Mouse (Mus musculus) layer of hippocampus, postnatal 25 days (tissue): ENCODE results near the gene Tas2r109. TPM values are rescaled to one million over a fixed set of nuclear protein-coding genes. Genes with fewer than 3 reads are reported as not detected.
"Not testable (repeated sequence)": the region's sequence is repeated elsewhere in the genome, so short reads cannot be mapped to it uniquely, and the experiment has no call there.

Source experiments
- DNase-seq, 2 experiments: peaks; one replicate each; pipeline ENCODE4 v3.0.0; 2022; ENCODE audit warnings: mixed read lengths in 2 of 2, low spot score in 1 of 2; ENCODE audit errors: extremely low spot score in 1 of 2
- total RNA-seq, 2 experiments: library from RNA; stranded (reverse); gene quantifications; 2 replicates each; pipeline ENCODE4 v1.2.3; 2021

The Tas2r109 gene
- not detected for total RNA-seq

DNA sequence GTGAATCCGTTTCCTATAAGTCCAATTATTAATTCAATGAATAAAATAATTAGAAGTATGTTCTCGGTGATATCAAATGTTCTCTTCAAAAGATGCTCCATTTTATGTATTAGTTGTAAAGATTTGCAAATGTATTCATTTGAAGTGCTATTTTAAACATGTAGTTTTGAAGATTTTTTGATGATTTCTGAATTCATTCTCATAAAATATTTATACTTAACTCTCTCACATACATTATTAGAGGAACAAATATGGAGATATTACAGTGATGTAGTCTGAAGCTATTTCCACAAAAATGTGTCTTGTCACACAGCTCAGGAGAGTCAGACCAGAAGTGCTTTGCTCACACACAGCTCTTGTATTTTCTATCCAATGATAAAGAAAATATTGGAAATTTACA lies at the start of gene Tas2r109:
Tas2r109 (minus strand) TSS at position 101 of the 400 bp plus-strand sequence.
- no peak for DNase-seq

DNA sequence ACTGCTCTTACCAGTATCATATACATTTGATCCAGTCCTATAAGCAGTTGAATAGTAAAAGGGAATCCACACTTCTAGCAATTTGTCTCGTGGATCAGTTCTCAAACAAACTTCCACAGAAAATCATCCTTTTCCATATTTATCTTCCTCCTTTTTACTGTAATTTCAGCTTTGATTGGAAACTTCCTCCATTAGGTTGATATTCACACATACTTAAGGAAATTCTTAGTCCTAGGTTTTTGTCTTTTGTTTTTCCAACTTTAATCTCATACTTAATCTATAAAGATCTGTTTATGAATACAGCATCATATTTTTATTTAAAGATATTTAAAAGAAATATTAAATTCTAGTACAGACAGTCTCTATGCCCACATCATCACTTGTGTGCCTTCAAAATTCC lies 22.9 kb downstream of the Tas2r109 start, which contains the start of gene Tas2r131:
Tas2r131 (minus strand) TSS at position 101 of the 400 bp plus-strand sequence.
- no peak for DNase-seq

DNA sequence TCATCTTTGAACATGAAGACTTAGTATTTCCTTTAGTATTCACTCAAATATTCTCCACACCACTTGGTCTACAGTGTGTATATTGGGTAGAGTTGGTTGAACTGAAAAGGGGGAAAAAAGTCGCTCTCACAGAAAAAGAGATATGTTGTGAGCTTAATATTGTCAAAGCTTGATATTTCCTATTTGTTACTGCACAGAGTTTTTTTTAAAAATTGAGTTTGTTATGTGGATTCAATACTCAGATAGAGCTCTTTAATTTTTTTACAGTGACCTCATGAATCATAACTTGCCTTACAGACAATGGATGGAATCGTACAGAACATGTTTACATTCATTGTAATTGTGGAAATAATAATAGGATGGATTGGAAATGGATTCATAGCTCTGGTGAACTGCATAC lies 30.0 kb downstream of the Tas2r109 start, which contains the start of gene Tas2r129:
Tas2r129 (plus strand) TSS at position 301 of the 400 bp plus-strand sequence.
- DNase-seq: no peak

DNA sequence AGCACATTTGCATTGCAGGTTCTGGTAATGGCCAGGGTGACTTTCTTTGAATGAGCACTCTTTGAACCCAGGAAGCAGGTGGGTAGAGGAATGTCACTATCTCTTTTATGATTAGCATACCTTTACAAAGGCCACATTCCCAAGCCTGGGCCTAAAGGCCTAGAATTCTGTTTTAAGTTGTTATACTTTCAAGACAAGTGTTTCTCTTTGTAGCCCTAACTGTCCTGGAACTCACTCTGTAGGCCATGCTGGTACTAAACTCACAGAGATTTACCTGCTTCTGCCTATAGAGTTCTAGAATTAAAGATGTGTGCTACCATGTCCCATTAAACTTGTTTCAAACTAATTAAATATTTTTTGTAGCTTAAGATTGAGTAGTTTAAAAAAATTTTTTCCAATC lies 39.4 kb downstream of the Tas2r109 start:
- DNase-seq: not testable (repeated sequence)

Other genes with a start within 250 kb of the Tas2r109 start
- not detected for gene Tas2r115, start 242.9 kb downstream of the Tas2r109 start, total RNA-seq
- gene Tas2r124, start 226.2 kb downstream of the Tas2r109 start, total RNA-seq: not detected
- not detected for gene Tas2r102, start 218.8 kb downstream of the Tas2r109 start, total RNA-seq
- gene Tas2r136, start 202.8 kb downstream of the Tas2r109 start, total RNA-seq: not detected
- gene Tas2r117, start 178.1 kb downstream of the Tas2r109 start, total RNA-seq: not detected
- gene Tas2r123, start 133.8 kb downstream of the Tas2r109 start, total RNA-seq: not detected
- not detected for gene Tas2r116, start 125.5 kb downstream of the Tas2r109 start, total RNA-seq
- gene Tas2r110, start 113.0 kb downstream of the Tas2r109 start, total RNA-seq: not detected
- not detected for gene Tas2r113, start 88.0 kb downstream of the Tas2r109 start, total RNA-seq
- gene Tas2r125, start 71.3 kb downstream of the Tas2r109 start, total RNA-seq: not detected
- gene Tas2r129, start 29.9 kb downstream of the Tas2r109 start, total RNA-seq: not detected
- not detected for gene Tas2r131, start 23.0 kb downstream of the Tas2r109 start, total RNA-seq
- gene Tas2r103, start 56.1 kb upstream of the Tas2r109 start, total RNA-seq: not detected
- gene Tas2r140, start 74.9 kb upstream of the Tas2r109 start, total RNA-seq: not detected
- 10 to 100 TPM; 86.2 to 92.9 TPM for gene Smim10l1, start 123.9 kb upstream of the Tas2r109 start, total RNA-seq